Mouse (Mus musculus): ENCODE results near the gene Mtmr6.

Mtmr6 gene

GRCm38 (mm10) chr14:60264990-60265876, at the start of gene Mtmr6:
Gene Mtmr6, plus strand, starts transcription at chr14:60265228.
- in situ Hi-C loops (cut with MboI), result loop anchor here (25.0 kb wide), 1 partner anchor 422 kb away; no protein-coding TSS in a partner anchor

DNA sequence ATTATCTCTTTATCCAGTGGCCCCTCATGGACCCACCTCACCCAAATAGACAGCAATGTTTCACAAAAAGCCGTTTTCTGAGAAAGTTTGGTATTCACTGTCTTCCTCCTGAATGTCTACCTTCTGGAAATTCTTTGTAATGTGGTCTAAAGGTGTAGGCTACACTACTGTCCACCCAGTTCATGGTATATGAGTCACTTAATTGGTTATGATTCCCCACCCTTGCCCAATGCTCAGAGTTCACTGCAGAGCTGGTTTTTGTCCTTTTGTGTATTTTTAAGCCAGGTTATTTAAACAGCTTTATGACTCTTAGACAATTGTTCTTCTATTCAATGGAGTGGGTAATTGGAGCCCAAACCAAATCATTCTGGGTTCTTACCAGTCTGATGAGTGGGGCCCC, 48.9 kb upstream of the Mtmr6 start:
- in situ Hi-C loops (cut with MboI), result no loop called here

DNA sequence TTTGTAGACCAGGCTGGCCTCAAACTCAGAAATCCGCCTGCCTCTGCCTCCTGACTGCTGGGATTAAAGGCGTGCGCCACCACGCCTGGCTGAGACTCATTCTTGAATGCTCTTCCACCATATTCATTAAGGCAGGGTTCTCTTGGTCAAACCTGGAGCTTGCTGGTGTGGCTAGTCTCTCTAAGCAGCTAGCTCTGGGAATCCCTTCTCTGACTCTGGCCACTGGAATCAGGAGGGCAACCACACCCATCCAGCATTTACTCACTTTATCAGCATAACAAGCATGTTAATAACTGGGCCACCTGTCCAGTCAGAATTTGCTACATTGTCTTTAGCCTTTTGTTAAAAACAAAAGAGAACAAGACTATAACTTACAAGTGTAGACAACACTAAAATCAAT, 47.4 kb upstream of the Mtmr6 start:
- in situ Hi-C loops (cut with MboI), result no loop called here

DNA sequence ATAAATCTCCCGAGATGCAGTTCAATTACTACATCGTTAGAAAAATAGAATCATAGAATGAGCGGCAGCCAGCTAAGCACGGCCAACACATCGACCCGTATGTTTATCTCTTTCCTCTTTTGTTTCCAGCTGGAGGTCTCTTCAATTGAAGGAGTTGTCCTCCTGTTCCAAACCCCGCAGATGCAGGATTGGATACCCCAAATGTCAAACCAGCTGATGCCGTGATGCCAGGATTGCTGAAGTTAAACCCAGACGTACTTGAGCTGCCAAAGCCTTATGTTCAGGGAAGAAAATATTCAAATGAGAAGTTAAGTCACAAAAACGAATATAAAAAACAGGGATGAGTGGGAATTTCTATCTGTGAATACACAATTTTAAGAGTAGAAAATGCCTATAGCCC, 45.1 kb upstream of the Mtmr6 start:
- in situ Hi-C loops (cut with MboI), result no loop called here

DNA sequence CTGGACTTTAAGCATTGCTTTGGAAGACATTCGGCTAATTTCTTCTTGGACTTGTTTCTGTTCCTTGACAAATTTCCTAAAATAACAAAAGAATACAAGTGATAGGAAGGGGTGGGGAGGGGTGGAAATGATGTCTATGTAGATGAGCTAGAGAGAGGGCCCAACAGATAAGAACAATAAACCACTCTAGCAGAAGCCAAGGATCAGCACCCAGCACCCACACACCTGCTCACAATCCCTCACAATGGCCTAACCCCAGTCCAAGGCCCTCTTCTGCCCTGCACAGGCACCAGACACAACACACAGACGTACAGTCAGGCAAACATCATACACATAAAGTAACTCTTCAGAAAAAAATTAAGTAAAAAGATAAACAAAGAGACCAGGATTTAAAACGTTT, 26.5 kb upstream of the Mtmr6 start:
- in situ Hi-C loops (cut with MboI), result no loop called here

GRCm38 (mm10) chr14:60250366-60250765, 14.7 kb upstream of the Mtmr6 start:
- in situ Hi-C loops (cut with MboI), result loop anchor here (25.0 kb wide), 1 partner anchor 437 kb away; no protein-coding TSS in a partner anchor

DNA sequence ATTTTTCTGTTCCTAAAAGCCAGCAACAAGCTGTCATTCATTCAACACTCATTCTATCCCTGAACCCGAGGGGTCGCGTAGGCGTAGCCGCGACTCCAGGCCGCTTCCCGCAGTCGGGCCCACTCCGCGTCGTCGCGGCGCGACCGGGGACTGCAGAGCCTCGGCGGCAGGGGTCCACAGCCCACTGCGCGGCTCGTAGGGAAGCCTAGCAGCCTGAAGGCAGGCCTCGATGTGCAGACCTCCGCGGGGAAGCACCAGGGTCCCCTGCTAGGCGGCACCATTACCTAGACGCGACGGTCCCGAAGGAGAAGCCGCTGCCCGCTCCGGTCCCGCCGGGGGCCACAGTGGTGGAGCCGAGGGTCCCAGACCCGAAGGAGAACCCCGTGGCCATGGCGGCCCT, 14.1 kb upstream of the Mtmr6 start:
- in situ Hi-C loops (cut with MboI), result loop anchor here (25.0 kb wide), 1 partner anchor 436 kb away; no protein-coding TSS in a partner anchor

GRCm38 (mm10) chr14:60251281-60252003, 13.6 kb upstream of the Mtmr6 start, which contains the start of the genes Nupl1 and Gm49336:
Gene Nupl1, minus strand, starts transcription at chr14:60251431.
Gene Gm49336, minus strand, starts transcription at chr14:60251507.
- in situ Hi-C loops (cut with MboI), result loop anchor here (25.0 kb wide), 1 partner anchor 436 kb away; no protein-coding TSS in a partner anchor

DNA sequence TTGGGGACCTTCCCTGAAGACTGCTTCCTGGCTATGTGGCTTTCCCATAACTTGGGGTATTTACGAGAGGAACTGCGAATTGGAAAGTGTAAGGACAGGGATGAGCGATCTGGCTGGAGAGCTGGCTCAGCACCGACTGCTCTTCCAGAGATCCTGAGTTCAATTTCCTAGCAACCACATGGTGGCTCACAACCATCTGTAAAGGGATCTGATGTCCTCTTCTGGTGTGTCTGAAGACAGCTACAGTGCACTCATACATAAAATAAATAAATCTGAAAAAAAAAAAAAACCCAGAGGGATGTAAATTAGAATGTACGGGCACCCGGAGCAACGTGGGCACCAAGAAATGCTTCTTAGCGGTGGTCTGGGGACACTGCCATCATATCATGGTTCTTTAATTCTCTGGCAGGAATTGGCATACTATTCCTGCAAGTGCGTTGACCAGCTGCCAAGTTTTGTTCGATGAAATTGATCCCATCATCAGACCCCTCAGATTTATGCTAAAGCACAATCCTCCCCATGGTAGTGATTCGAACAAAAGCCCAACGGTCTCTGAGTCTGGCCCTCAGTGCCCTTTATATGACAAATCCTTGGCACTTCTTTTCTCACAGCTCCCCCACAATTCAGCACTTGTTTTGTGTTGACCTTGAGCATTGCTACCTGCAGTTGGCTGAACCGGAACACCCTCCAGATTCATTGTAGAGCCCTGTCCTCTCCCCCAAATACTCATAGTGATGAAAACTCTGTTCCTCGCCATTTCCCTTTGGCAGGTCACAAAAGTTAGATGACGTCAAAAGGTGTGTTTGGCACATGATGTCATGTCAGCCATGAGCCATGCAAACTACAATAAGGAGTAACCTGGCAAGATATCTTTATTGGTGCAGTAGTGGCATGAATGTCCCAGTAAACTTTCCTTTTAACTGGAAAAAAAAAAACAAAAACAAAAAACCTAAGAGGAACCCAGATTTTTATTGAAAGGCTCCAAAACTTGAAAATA, 12.7 kb upstream of the Mtmr6 start:
- in situ Hi-C loops (cut with MboI), result loop anchor here (25.0 kb wide), 1 partner anchor 435 kb away; no protein-coding TSS in a partner anchor

DNA sequence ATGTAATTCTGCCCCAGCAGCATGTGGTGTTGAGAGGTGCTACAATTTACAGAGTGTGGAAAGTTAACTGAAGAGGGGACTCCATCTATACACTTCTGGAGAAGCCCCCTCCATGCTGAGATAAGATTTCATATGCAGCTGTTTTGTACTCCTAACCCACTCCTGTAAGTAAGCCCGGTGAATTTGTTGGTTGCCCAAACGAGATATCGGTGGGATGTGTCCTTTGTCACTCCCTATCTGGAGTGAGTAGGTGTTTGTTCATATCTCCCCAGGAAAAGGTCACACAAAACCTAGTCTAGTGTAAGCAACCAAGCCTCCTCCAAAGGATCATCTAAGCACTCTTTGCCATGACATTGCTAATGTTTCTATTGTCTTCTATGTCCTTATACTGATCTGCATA, 11.6 kb upstream of the Mtmr6 start:
- in situ Hi-C loops (cut with MboI), result loop anchor here (25.0 kb wide), 1 partner anchor 434 kb away; no protein-coding TSS in a partner anchor

GRCm38 (mm10) chr14:60254774-60255173, 10.3 kb upstream of the Mtmr6 start:
- in situ Hi-C loops (cut with MboI), result loop anchor here (25.0 kb wide), 1 partner anchor 433 kb away; no protein-coding TSS in a partner anchor

DNA sequence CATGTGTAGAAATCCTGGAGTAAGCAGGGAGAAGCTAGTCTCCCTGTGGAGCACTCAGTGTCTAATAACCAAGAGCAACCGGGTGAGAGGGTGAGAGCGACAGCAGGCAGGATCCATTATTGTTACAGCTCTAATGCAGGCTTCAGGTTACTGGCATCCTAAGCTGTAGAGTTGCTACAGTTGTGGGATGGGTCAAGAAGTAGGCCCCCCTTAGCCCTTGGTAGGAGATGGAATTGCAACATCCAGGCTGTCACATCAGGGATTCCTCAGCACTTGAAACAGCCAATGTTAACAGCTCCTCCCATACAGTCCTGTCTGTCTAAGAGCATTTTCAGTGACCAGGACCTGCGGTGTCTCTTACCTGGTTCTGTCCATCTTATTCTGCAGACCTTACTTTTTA, 8.7 kb upstream of the Mtmr6 start:
- in situ Hi-C loops (cut with MboI), result loop anchor here (25.0 kb wide), 1 partner anchor 431 kb away; no protein-coding TSS in a partner anchor

DNA sequence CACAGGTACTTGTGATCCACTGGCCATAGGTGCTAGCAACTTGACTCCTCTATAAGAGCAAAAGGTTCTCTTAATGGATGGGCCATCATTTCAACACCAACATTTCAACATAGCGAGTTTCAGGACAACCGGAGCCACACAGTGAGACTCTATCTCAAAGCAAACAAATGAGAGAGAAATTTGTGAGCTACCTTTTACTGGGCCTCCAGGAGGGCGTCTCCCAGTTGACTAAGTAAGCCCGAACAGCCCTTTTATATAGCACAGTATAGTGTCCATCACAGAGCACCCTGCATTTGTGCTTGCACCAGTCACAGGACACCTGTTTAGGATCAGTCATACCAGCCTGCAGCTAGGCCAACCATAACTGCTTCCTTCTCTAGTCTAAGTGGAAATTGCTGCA, 7.9 kb upstream of the Mtmr6 start:
- in situ Hi-C loops (cut with MboI), result loop anchor here (25.0 kb wide), 1 partner anchor 430 kb away; no protein-coding TSS in a partner anchor

- in situ Hi-C loops (cut with MboI), result loop anchor here (25.0 kb wide), 1 partner anchor 429 kb away; no protein-coding TSS in a partner anchor
Observed at GRCm38 (mm10) chr14:60257851-60258250, 7.2 kb upstream of the Mtmr6 start.

GRCm38 (mm10) chr14:60262316-60262715, 2.7 kb upstream of the Mtmr6 start:
- in situ Hi-C loops (cut with MboI), result loop anchor here (25.0 kb wide), 1 partner anchor 425 kb away; no protein-coding TSS in a partner anchor

- in situ Hi-C loops (cut with MboI), result loop anchor here (25.0 kb wide), 1 partner anchor 418 kb away; no protein-coding TSS in a partner anchor
Observed at GRCm38 (mm10) chr14:60269333-60269732, 4.3 kb downstream of the Mtmr6 start.

DNA sequence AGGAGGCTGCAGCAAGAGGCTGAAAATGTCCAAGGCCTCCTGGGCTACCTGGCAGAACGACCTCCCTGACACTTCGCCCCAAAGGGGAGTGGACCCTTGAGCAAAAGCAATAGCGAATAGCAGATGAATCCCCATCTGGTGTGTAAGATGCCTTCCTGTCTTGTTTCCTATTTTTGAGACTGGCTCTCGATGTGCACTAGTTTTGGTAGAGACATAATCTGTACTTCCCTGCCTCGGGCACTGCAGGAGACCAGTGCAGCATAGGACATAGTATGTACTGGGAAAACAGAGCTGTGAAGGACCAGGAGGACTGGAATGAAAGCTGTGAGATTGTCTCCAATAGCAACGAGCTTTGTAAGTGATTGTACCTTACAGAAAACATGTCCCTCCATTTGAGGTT, 8.3 kb downstream of the Mtmr6 start:
- in situ Hi-C loops (cut with MboI), result loop anchor here (25.0 kb wide), 1 partner anchor 414 kb away; no protein-coding TSS in a partner anchor

DNA sequence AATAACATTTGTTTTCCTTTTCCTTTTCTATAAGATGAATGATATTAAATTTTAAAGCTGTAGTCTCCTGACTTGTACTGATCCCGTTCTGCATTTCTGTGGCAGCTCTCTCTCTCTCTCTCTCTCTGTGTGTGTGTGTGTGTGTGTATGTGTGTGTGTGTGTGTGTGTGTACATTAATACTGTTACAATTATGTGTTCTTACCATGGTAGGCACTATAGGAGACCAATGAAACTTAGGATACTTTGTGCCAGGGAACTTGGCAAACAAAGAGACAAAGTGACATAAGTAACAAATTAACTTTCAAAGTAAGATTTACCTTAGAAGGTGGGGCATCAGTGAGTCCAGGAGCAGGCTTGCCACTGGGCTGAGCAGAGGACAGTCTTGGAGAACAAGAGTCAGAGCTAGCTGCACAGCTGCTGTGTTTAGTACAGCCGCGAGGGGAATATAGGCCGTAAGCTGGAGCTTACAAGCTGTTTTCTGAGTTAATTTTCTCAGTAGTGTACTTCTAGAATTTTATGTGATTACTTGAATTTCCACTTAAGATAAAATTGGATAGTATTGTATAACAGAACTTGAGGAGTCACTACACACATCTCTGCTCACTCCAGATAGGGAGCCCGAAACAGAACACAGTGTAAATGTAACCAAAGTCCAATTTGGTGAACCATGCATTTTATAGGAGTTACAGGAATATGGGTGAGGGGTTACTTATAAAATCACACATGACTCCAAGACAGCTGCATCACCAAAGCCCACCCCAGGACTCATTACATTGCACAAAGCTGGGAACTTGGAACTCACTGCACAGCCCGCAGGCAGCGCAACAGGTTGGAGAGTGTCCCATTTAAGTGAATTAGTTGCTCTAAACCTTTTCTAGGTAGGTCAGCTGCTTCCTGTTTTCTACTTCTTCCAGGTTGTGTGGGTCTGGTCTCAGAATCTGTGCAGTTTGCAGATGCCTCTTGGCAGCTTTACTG, 10.6 kb downstream of the Mtmr6 start:
- in situ Hi-C loops (cut with MboI), result no loop called here

- in situ Hi-C loops (cut with MboI), result no loop called here
Observed at GRCm38 (mm10) chr14:60286194-60286863, 21.3 kb downstream of the Mtmr6 start.

Data from mature B cell (primary cell).